Mouse (Mus musculus): ENCODE results near the gene Trim28.

Trim28 gene

GRCm38 (mm10) chr7:13033451-13034147 lies 34.7 kb downstream of the Trim28 start:
- DNase-seq (ENCODE audit: low spot score), result no peak

GRCm38 (mm10) chr7:13034148-13034977 lies 35.4 kb downstream of the Trim28 start, which contains the start of gene Chmp2a:
TSS of gene Chmp2a (minus strand) at chr7:13034807.
- DNase-seq (ENCODE audit: low spot score), result peak; percentile 94

DNA sequence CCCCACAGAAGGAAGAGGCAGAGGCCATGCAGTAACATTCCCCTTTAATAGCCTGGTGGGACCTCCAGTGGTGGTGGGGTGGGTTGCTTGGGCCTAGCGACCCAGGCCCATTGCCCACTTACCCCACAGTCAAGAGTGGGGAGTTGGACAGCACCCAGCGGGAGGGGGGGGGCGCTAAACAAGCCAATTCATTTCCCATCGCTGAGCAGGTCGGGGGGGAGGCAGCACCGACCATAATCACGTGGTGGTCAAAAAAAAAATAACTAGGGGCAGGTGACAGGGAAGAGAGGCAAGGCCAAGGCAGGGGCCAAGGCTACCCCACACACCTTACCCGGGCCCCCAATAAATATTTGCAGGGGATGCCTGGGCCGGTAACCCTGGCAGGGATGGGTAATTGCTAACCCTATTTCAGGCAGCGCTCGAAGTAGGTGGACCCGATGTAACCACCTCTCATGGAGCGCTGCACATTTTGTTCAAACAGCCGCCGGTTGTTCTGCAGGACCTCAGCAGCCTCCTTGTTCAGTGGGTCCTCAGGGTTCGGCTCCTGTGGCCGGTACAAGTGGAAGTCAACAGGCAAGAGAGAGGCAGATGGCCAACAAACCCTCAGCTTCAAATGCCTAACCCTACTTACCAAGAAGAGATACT lies 36.4 kb downstream of the Trim28 start:
- no peak for DNase-seq (ENCODE audit: low spot score)

- DNase-seq (ENCODE audit: low spot score), result no peak
Observed at GRCm38 (mm10) chr7:13036806-13037205, 37.9 kb downstream of the Trim28 start.

- DNase-seq (ENCODE audit: low spot score), result no peak
Observed at GRCm38 (mm10) chr7:13037366-13037765, 38.5 kb downstream of the Trim28 start.

DNA sequence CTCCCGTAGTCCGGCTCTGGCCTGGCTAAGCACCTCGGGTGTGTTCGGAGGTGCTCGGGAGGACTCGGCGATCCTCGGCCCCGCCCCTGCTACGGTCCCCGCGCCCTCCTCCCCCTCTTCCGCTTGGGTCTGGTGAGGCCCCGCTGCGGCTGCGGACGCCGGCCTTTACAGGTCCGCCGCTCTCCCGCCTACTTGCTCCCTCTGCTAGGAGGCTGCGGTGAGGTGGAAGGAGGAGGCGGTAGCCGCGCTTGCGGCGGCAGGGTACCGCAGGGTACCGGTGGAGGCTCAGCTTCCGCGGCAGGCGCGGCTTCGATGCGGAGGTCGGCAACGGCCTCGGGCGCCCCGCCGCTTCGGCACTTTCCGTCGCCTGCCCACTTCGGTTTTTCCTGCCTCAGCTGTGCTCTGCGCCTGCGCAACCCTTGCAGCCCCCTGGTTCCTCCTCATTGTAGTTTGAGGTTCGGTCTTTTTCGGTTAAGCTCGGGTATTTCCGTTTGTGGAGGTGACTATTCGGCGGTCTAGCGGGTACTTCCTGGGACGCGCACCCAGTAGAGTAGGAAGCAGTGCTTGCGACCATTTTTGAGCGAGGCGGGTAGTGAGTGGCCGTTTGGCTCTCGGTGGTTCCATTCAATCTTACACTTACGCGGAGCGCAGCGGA lies 39.1 kb downstream of the Trim28 start, which contains the start of gene Ube2m:
TSS of gene Ube2m (minus strand) at position 375 of the 655 bp plus-strand sequence.
- DNase-seq (ENCODE audit: low spot score), result peak; percentile 98

- no peak for DNase-seq (ENCODE audit: low spot score)
Observed at GRCm38 (mm10) chr7:13038621-13039169, 39.8 kb downstream of the Trim28 start.

DNA sequence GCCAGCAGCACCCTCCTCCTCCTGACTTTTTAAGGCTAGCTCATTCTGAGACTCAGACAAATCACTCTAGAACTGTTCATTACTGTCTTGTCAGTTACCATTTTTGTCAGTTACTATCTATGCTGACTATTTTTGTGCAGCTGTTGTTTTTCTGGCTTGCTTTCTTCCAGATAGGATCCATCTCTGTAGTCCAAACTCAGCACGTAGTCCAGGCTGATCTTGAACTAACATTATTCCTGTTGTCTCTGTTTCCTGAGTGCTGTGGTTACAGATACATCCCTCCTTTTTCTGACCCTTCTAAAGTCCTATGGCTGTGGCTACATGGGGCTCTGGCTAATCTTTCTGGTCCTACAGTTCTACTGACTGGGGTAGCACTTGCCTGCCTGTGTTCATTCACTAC lies 40.3 kb downstream of the Trim28 start:
- no peak for DNase-seq (ENCODE audit: low spot score)

- no peak for DNase-seq (ENCODE audit: low spot score)
Observed at GRCm38 (mm10) chr7:13041256-13041655, 42.3 kb downstream of the Trim28 start.

GRCm38 (mm10) chr7:13042511-13042910 lies 43.6 kb downstream of the Trim28 start:
- DNase-seq (ENCODE audit: low spot score), result no peak

GRCm38 (mm10) chr7:13043120-13043444 lies 44.2 kb downstream of the Trim28 start:
- no peak for DNase-seq (ENCODE audit: low spot score)

GRCm38 (mm10) chr7:13043445-13044253 lies 44.7 kb downstream of the Trim28 start:
- DNase-seq (ENCODE audit: low spot score), result no peak

- no peak for DNase-seq (ENCODE audit: low spot score)
Observed at GRCm38 (mm10) chr7:13044254-13044625, 45.3 kb downstream of the Trim28 start.

DNA sequence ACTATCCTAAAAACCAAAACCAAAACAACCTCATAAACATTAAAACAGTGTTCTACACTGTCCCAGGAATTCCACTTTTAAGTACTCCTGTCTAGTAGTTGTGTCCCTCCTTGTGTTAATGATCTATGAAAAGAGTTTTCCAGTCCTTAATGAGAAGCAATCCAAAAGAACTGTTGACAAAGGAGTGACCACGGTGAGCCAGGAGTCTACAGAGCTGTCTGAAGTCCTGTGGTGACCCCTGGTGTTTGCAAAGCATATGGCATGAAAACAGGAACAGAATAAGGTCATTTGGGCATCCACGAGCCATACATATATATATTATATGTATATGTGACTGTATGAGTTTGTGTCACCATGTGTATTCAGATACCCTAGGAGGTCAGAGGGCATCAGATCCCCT lies 47.2 kb downstream of the Trim28 start:
- DNase-seq (ENCODE audit: low spot score), result no peak

- DNase-seq (ENCODE audit: low spot score), result no peak
Observed at GRCm38 (mm10) chr7:13053001-13053400, 54.1 kb downstream of the Trim28 start.

DNA sequence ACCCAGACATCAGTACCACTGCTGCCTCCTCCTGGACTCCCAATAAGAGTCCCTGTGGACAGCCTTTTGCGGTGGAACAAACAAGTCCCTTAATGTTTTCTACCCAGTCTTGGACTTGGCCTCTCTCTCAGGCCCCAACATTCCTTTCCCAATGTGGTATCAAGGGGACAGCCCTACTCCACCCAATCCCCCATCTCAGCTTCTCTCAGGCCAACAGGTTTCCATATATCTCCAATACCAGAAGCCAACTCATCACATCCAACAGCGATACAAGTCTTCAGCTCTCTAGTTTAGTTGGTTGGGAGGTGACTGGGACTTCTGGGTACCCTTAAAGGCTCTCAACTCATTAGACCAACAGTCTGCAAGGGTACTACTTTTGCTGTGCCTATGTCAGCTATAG lies 54.6 kb downstream of the Trim28 start:
- DNase-seq (ENCODE audit: low spot score), result no peak

GRCm38 (mm10) chr7:13053961-13054286 lies 55.0 kb downstream of the Trim28 start:
- no peak for DNase-seq (ENCODE audit: low spot score)

- peak; percentile 92 for DNase-seq (ENCODE audit: low spot score)
Observed at GRCm38 (mm10) chr7:13054287-13055010, 55.5 kb downstream of the Trim28 start, which contains the start of gene Mzf1. TSS of gene Mzf1 (minus strand) at chr7:13054764.

- no peak for DNase-seq (ENCODE audit: low spot score)
Observed at GRCm38 (mm10) chr7:13056913-13057700, 58.2 kb downstream of the Trim28 start.

DNA sequence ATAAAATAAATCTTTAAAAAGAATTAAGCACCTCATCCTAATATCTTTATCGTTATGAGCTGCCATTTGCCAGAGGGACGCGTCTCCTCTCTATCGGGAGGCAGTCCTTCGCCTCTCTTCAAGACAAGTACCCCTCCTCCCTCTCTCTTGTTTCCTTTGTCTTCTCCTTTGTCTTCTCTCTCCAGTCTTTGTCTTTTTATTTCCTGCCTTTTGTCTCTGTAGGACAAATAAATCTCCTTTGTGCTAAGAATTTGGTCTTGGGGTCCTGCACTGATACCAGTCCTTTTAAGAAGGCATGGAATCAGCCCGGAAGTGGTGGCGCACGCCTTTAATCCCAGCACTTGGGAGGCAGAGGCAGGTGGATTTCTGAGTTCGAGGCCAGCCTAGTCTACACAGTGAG lies 60.6 kb downstream of the Trim28 start:
- no peak for DNase-seq (ENCODE audit: low spot score)
